Mouse (Mus musculus) 416B (cell line): Measurements from ENCODE around the gene Lrtm2.
"Not testable (repeated sequence)": the region's sequence is repeated elsewhere in the genome, so short reads cannot be mapped to it uniquely, and the experiment has no call there.

ENCODE experiments used
- DNase-seq: peaks from one replicate; pipeline ENCODE4 v3.0.0; 2011; ENCODE audit warnings: low read depth

Lrtm2 gene

GRCm38 (mm10) chr6:119330506-119330905, at the start of gene Lrtm2:
Gene Lrtm2, minus strand, starts transcription at chr6:119330766.
- DNase-seq, result no peak

- DNase-seq, result peak; percentile 62
These were observed 48.1 kb upstream of the Lrtm2 start for GRCm38 (mm10) chr6:119378631-119379030.

GRCm38 (mm10) chr6:119377613-119378012, 47.0 kb upstream of the Lrtm2 start:
- peak; percentile 99 for DNase-seq

GRCm38 (mm10) chr6:119375035-119375434, 44.5 kb upstream of the Lrtm2 start:
- no peak for DNase-seq

GRCm38 (mm10) chr6:119373000-119373705, 42.6 kb upstream of the Lrtm2 start:
- DNase-seq, result peak; percentile 85

DNA sequence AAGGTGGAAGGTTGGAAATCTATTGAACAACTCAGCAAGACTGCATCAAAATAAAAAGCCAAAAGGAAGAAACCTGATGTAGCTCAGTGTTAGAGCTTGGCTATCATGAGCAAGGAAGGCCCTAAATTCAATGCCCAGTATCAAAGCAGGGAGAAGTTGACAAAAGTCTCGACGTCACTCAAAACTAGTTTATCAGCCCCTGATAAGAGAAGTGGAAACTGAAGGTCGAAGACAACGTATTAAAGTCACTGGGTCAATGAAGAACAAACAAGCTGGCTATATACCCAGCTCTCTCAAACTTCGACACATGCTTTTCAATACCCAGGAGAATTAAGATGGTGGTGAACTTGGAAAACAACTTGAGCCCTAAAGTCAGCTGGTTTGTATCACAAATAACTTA, 41.7 kb upstream of the Lrtm2 start:
- DNase-seq, result no peak

DNA sequence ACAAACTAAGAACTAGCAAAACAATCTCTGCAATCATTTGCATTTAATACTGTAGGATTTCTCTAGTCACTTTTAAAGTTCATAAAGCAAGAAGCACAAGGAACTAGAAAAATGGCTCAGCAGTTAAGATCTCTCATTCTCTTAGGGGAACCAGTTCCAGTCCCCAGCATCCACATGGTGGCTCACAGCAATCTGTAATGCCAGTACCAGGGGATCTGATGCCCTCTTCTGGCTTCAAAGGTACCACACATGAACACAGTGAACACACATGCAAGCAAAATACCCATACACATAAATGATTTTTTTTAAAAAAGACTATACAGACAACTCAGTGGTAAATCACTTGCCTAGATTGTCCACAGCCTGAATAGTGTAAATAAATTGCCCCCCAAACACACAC, 41.1 kb upstream of the Lrtm2 start:
- DNase-seq, result peak; percentile 70

DNA sequence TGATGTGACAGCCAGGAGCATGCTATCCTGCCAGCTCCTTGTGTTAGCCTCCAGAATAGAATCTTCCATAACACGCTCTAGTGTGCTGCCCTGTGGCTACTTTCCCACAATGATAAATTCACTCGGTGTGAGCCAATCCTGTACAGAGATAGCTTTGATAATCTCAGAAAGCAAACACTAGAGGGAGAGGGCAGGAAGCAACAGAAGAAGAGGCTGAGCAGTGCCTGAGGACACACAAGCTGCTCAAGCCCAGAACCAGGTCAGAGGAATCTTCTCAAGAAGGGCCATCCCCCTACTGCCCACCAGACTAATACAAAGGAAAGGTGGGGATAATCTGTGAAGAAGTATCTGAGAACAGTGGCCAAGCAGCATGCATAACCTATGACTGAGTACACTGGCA, 36.8 kb upstream of the Lrtm2 start:
- DNase-seq, result no peak

DNA sequence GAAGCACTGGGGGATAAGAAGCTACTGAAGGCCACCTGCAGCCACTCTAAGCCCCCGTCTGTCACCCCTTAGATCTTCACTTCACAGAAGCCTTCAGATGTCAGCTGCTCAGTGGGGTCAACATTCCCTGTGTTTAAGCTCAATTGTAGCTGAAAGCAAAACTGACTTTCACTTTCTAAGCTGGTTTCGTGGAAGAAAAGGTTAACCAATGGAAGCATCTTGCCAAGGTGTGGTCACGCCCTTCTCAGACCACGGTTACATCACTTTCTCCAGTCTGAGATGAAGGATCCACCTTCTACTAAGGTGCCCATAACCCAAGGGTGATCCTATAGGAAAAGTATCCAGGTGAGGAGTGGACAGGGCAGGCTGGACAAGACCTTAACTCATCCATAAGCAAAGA, 36.2 kb upstream of the Lrtm2 start:
- not testable (repeated sequence) for DNase-seq

GRCm38 (mm10) chr6:119363593-119363992, 33.0 kb upstream of the Lrtm2 start:
- no peak for DNase-seq

- no peak for DNase-seq
These were observed 30.5 kb upstream of the Lrtm2 start for GRCm38 (mm10) chr6:119360925-119361702.

GRCm38 (mm10) chr6:119360250-119360649, 29.7 kb upstream of the Lrtm2 start:
- DNase-seq, result peak; percentile 51

DNA sequence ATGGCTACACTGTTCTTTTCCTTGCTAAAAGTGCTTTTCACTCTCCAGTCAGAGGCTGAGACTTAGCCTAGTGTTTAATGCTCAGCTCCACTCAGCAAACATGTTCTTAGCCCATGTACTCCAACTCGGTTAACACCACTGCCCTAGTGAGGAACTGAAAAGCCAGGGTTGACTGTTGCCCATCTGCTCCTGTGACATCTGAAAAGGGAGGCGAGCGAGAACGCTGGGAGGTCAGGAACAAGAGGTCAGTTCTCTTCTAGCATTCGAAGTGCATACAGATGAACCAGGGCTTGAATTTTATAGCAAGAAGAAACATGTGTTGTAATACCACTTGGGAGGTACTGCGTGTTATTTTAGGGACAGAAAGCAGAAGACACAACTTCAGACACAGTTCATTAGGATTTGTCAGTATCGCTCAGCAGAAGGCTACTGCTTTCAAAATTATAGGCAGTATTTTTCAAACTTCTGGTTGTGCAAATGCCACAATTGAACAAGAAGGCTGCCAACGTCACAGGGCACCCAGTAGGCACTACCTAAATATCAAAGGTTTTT, 27.5 kb upstream of the Lrtm2 start:
- no peak for DNase-seq

DNA sequence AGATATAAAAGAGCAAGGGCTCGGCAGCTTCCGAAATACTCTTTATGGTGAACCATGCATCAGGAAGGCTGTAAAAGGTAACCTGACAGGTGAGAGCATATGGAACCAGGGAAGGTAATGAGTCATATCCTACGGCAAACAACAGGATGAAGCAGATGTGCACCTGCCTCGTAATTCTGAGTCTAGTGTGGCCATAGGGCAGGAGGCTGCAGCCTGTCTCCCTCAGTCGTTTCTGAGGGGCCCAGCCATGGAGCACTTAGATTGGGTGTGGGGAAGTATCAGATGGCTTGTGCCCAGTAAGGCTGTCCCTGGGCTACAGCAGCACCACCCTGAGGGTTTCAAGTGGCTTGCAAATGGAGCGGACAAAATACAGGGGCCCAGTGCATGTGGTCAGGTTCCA, 21.9 kb upstream of the Lrtm2 start:
- no peak for DNase-seq

- DNase-seq, result no peak
These were observed 21.1 kb upstream of the Lrtm2 start for GRCm38 (mm10) chr6:119351656-119352055.

- no peak for DNase-seq
These were observed 20.2 kb upstream of the Lrtm2 start for GRCm38 (mm10) chr6:119350703-119351198.

- DNase-seq, result peak; percentile 75
These were observed 17.7 kb upstream of the Lrtm2 start for GRCm38 (mm10) chr6:119348234-119348633.

DNA sequence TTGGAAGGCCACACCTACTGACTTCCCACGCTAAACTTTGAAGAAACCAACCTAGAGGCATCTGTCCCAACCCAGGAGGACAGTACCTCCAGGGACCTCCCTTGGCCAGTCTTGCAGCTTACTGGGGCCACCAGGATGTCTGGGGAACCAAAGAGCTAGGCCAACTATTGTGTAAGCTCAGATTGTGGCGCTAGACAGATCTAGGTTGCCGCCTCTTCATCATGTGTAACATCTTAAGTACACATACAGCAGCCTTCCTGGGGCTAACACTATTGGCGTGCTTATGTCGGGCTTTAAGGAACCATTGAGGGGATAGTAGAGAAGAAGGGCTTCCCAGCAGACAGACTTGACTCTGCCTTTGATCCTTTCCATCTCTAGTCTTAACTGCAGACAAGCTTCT, 17.2 kb upstream of the Lrtm2 start:
- DNase-seq, result peak; percentile 70

GRCm38 (mm10) chr6:119346257-119346656, 15.7 kb upstream of the Lrtm2 start:
- DNase-seq, result peak; percentile 50

GRCm38 (mm10) chr6:119341409-119341808, 10.8 kb upstream of the Lrtm2 start:
- DNase-seq, result peak; percentile 51

- no peak for DNase-seq
These were observed 7.8 kb upstream of the Lrtm2 start for GRCm38 (mm10) chr6:119338121-119338912.

- no peak for DNase-seq
These were observed 6.7 kb upstream of the Lrtm2 start for GRCm38 (mm10) chr6:119337287-119337686.
